Mouse (Mus musculus) left cerebral cortex, postnatal 14 days (tissue): Measurements from ENCODE around the gene Gm525. TPM values are rescaled to one million over a fixed set of nuclear protein-coding genes. Genes with fewer than 3 reads are reported as not detected.
A peak's percentile ranks its signal among the peaks of the same experiment; 100 is the strongest.
"Not testable (repeated sequence)": the region's sequence is repeated elsewhere in the genome, so short reads cannot be mapped to it uniquely, and the experiment has no call there.

Experiments
- DNase-seq, 2 experiments: peaks; one replicate each; pipeline ENCODE4 v3.0.0; 2021 to 2022; ENCODE audit warnings: low spot score in 2 of 2, mixed read lengths in 1 of 2
- intact Hi-C: fragments of 180-260 bp; cut with DNase I; formaldehyde crosslinking; loops from one replicate; pipeline ENCODE4 v1.15.1; 2025
- total RNA-seq, 2 experiments: library from RNA; stranded (reverse); gene quantifications; 2 replicates each; pipeline ENCODE4 v1.2.3; 2021

Gm525 gene
- total RNA-seq, 2 experiments from 2014 or later, result not detected

- DNase-seq, result peak in 1 of 2 experiments; percentile 60
- intact Hi-C loops, result no loop called here
Measured at GRCm38 (mm10) chr11:89086208-89086809, 12.7 kb downstream of the Gm525 start.

- intact Hi-C loops, result no loop called here
Measured at GRCm38 (mm10) chr11:89088754-89089153, 15.1 kb downstream of the Gm525 start.

GRCm38 (mm10) chr11:89090359-89090758 is 16.7 kb downstream of the Gm525 start:
- intact Hi-C loops, DNase-seq: not testable (repeated sequence)

More at GRCm38 (mm10) chr11:89088754-89089153, 15.1 kb downstream of the Gm525 start:
- DNase-seq, result no peak

- DNase-seq, result peak in 1 of 2 experiments; percentile 40
- intact Hi-C loops, result no loop called here
Measured at GRCm38 (mm10) chr11:89092714-89093113, 19.1 kb downstream of the Gm525 start.

- no peak for DNase-seq
- intact Hi-C loops, result no loop called here
Measured at GRCm38 (mm10) chr11:89095306-89095705, 21.7 kb downstream of the Gm525 start.

- DNase-seq, intact Hi-C loops: not testable (repeated sequence)
Measured at GRCm38 (mm10) chr11:89097292-89097691, 23.7 kb downstream of the Gm525 start.

- intact Hi-C loops, result no loop called here
- no peak for DNase-seq
Measured at GRCm38 (mm10) chr11:89098083-89098835, 24.6 kb downstream of the Gm525 start.

- DNase-seq, result no peak
- intact Hi-C loops, result no loop called here
Measured at GRCm38 (mm10) chr11:89098930-89099329, 25.3 kb downstream of the Gm525 start.

- intact Hi-C loops, result loop anchor here (2.0 to 10.0 kb wide), 2 partner anchors 202 to 624 kb away; partner anchors contain the start of gene Nog
Measured at GRCm38 (mm10) chr11:89100403-89100802, 26.8 kb downstream of the Gm525 start.

GRCm38 (mm10) chr11:89100826-89101321 is 27.2 kb downstream of the Gm525 start:
- intact Hi-C loops, result loop anchor here (2.0 to 10.0 kb wide), 2 partner anchors 202 to 624 kb away; partner anchors contain the start of gene Nog

More at GRCm38 (mm10) chr11:89100403-89100802, 26.8 kb downstream of the Gm525 start:
- DNase-seq, result peak; percentile 86

GRCm38 (mm10) chr11:89103166-89103565 is 29.5 kb downstream of the Gm525 start:
- DNase-seq, result no peak
- intact Hi-C loops, result loop anchor here (10.0 kb wide), 1 partner anchor 622 kb away; no protein-coding TSS in a partner anchor

More at GRCm38 (mm10) chr11:89100826-89101321, 27.2 kb downstream of the Gm525 start:
- DNase-seq, result peak; percentile 55 to 62

- intact Hi-C loops, result loop anchor here (10.0 kb wide), 1 partner anchor 620 kb away; no protein-coding TSS in a partner anchor
- DNase-seq, result no peak
Measured at GRCm38 (mm10) chr11:89105211-89105610, 31.6 kb downstream of the Gm525 start.

- no peak for DNase-seq
- intact Hi-C loops, result loop anchor here (10.0 kb wide), 1 partner anchor 619 kb away; no protein-coding TSS in a partner anchor
Measured at GRCm38 (mm10) chr11:89105823-89106222, 32.2 kb downstream of the Gm525 start.

- intact Hi-C loops, result loop anchor here (10.0 kb wide), 1 partner anchor 618 kb away; no protein-coding TSS in a partner anchor
- DNase-seq, result no peak
Measured at GRCm38 (mm10) chr11:89107180-89107807, 33.7 kb downstream of the Gm525 start.

- intact Hi-C loops, result no loop called here
- DNase-seq, result no peak
Measured at GRCm38 (mm10) chr11:89124411-89124810, 50.8 kb downstream of the Gm525 start.

- intact Hi-C loops, result no loop called here
- DNase-seq, result no peak
Measured at GRCm38 (mm10) chr11:89130856-89131255, 57.2 kb downstream of the Gm525 start.

- DNase-seq, result no peak
Measured at GRCm38 (mm10) chr11:89132406-89132805, 58.8 kb downstream of the Gm525 start.

GRCm38 (mm10) chr11:89134211-89134610 is 60.6 kb downstream of the Gm525 start:
- intact Hi-C loops, result no loop called here

More at GRCm38 (mm10) chr11:89132406-89132805, 58.8 kb downstream of the Gm525 start:
- intact Hi-C loops, result no loop called here

GRCm38 (mm10) chr11:89137915-89138314 is 64.3 kb downstream of the Gm525 start:
- no peak for DNase-seq
- intact Hi-C loops, result no loop called here

More at GRCm38 (mm10) chr11:89134211-89134610, 60.6 kb downstream of the Gm525 start:
- DNase-seq, result no peak
